Mouse (Mus musculus) kidney, postnatal 36 days (tissue): ENCODE measurements around the gene V1rd19.
"Not testable (repeated sequence)": the region's sequence is repeated elsewhere in the genome, so short reads cannot be mapped to it uniquely, and the experiment has no call there.

ENCODE experiments used
- DNase-seq, 2 experiments: peaks; one replicate each; pipeline ENCODE4 v3.0.0; 2021 to 2022; ENCODE audit warnings: mixed read lengths in 2 of 2

V1rd19 gene

DNA sequence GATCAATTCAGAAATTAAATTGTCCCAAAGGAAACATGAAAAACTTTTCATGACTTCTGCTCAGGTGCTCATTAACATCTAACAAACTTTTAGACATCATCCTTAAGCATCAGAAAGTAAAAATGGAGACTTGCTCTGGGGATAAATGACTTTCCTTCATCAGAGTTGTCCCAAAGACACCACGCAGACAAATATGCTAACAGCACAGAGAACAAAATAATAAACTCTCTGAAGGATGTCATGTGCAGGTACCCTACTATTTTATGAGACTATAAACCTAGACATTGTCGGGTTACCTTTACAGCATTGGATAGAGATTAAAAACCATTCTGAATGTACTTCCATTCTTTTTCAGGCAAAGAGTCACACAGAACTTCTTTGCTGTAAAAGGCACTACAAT, at the start of gene V1rd19:
TSS of gene V1rd19 (plus strand) at position 301 of the 400 bp plus-strand sequence.
- DNase-seq, result no peak

- DNase-seq, result peak; percentile 15 to 37
These were observed 33.4 kb upstream of the V1rd19 start for GRCm38 (mm10) chr7:23968044-23968443.

- not testable (repeated sequence) for DNase-seq
These were observed 27.2 kb upstream of the V1rd19 start, which contains the start of gene Vmn1r181 for GRCm38 (mm10) chr7:23974315-23974714. Vmn1r181 (plus strand) TSS chr7:23974615.

GRCm38 (mm10) chr7:24052660-24053304, 51.3 kb downstream of the V1rd19 start, which contains the start of gene Vmn1r183:
Vmn1r183 (plus strand) TSS chr7:24053254.
- no peak for DNase-seq
